Mouse (Mus musculus) spleen, adult 18-20 months (tissue): Measurements from ENCODE around the gene Ssr4.
"Not testable (repeated sequence)": the region's sequence is repeated elsewhere in the genome, so short reads cannot be mapped to it uniquely, and the experiment has no call there.

Experiments
- DNase-seq, 2 experiments: peaks; one replicate each; pipeline ENCODE4 v3.0.0; 2022; ENCODE audit warnings: mixed read lengths in 2 of 2

The Ssr4 gene

GRCm38 (mm10) chrX:73786364-73787224 lies at the start of gene Ssr4, which contains the start of gene Idh3g:
Gene Ssr4, plus strand, starts transcription at chrX:73787028.
Gene Idh3g, minus strand, starts transcription at chrX:73786897.
- peak; percentile 84 to 89 for DNase-seq

GRCm38 (mm10) chrX:73738155-73738554 lies 48.7 kb upstream of the Ssr4 start:
- peak in 1 of 2 experiments; percentile 6 for DNase-seq

- no peak for DNase-seq
Measured at GRCm38 (mm10) chrX:73739151-73739550, 47.7 kb upstream of the Ssr4 start.

- not testable (repeated sequence) for DNase-seq
Measured at GRCm38 (mm10) chrX:73739841-73740240, 47.0 kb upstream of the Ssr4 start.

GRCm38 (mm10) chrX:73744774-73745481 lies 41.9 kb upstream of the Ssr4 start:
- no peak for DNase-seq

GRCm38 (mm10) chrX:73748977-73749376 lies 37.9 kb upstream of the Ssr4 start:
- no peak for DNase-seq

GRCm38 (mm10) chrX:73756334-73757140 lies 30.3 kb upstream of the Ssr4 start, which contains the start of gene Plxnb3:
Gene Plxnb3, plus strand, starts transcription at chrX:73757090.
- DNase-seq: no peak

- no peak for DNase-seq
Measured at GRCm38 (mm10) chrX:73758611-73759290, 28.1 kb upstream of the Ssr4 start.

GRCm38 (mm10) chrX:73765311-73765710 lies 21.5 kb upstream of the Ssr4 start:
- no peak for DNase-seq

- DNase-seq: no peak
Measured at GRCm38 (mm10) chrX:73767267-73767666, 19.6 kb upstream of the Ssr4 start.

- peak; percentile 33 to 52 for DNase-seq
Measured at GRCm38 (mm10) chrX:73774168-73774760, 12.6 kb upstream of the Ssr4 start, which contains the start of gene Srpk3. Gene Srpk3, plus strand, starts transcription at chrX:73774405.

- no peak for DNase-seq
Measured at GRCm38 (mm10) chrX:73774802-73775483, 11.9 kb upstream of the Ssr4 start.

GRCm38 (mm10) chrX:73782227-73782626 lies 4.6 kb upstream of the Ssr4 start:
- DNase-seq: no peak

- no peak for DNase-seq
Measured at GRCm38 (mm10) chrX:73785666-73786065, 1.2 kb upstream of the Ssr4 start.

- no peak for DNase-seq
Measured at GRCm38 (mm10) chrX:73787225-73787558, 364 bp downstream of the Ssr4 start.

- DNase-seq: no peak
Measured at GRCm38 (mm10) chrX:73788501-73788900, 1.7 kb downstream of the Ssr4 start.

GRCm38 (mm10) chrX:73793039-73793438 lies 6.2 kb downstream of the Ssr4 start:
- DNase-seq: no peak

GRCm38 (mm10) chrX:73793505-73793904 lies 6.7 kb downstream of the Ssr4 start:
- no peak for DNase-seq

GRCm38 (mm10) chrX:73797511-73797910 lies 10.7 kb downstream of the Ssr4 start:
- no peak for DNase-seq

GRCm38 (mm10) chrX:73798502-73798901 lies 11.7 kb downstream of the Ssr4 start:
- peak; percentile 57 to 76 for DNase-seq

- DNase-seq: no peak
Measured at GRCm38 (mm10) chrX:73805814-73806213, 19.0 kb downstream of the Ssr4 start.
